Mouse (Mus musculus) E14TG2a.4 (cell line): ENCODE results near the gene Skil.

Experiments
- H3K27me3 ChIP-seq: 2 replicates; pipeline ENCODE4 v1.6.1; 2014; ENCODE audit warnings: low read length, control low read depth; ENCODE audit not compliant: insufficient read depth
- H3K36me3 ChIP-seq: 2 replicates; pipeline ENCODE4 v1.6.1; 2014; ENCODE audit warnings: low read length, control low read depth; ENCODE audit not compliant: insufficient read depth
- H3K4me1 ChIP-seq: replicated peaks from 2 replicates; pipeline ENCODE4 v1.6.1; 2014; ENCODE audit warnings: low read depth, low read length, control low read depth
- H3K4me3 ChIP-seq: replicated peaks from 2 replicates; pipeline ENCODE4 v1.5.1; 2014; ENCODE audit warnings: mild to moderate bottlenecking, low read length
- H3K9me3 ChIP-seq: 2 replicates; pipeline ENCODE4 v1.6.1; 2014; ENCODE audit warnings: low read length, control low read depth
- CTCF ChIP-seq: conservative IDR thresholded peaks from 2 replicates; pipeline ENCODE4 v1.5.1; 2014; ENCODE audit warnings: low read length
- NANOG ChIP-seq: IDR thresholded peaks from 2 replicates; pipeline ENCODE4 v1.6.1; 2014; ENCODE audit warnings: borderline replicate concordance, low read length, mixed read lengths
- POU5F1 ChIP-seq: IDR thresholded peaks from 2 replicates; pipeline ENCODE4 v1.6.1; 2014; ENCODE audit warnings: low read length, borderline replicate concordance

Skil gene

GRCm38 (mm10) chr3:31089956-31090355 is 4.9 kb upstream of the Skil start:
- Histone ChIP-seq H3K9me3 (no peaks in the 10 kb centered on the region), H3K4me3 (peak overlapping the region; percentile 33; the same call in 1 of the 2 replicates), H3K4me1 (peaks cover 77% of the 10 kb centered on the region), H3K36me3 (no peaks in the 10 kb centered on the region), H3K27me3 (no peaks in the 10 kb centered on the region)
- TF ChIP-seq NANOG (no peak), POU5F1 (no peak), CTCF (no peak)

GRCm38 (mm10) chr3:31093196-31093595 is 1.7 kb upstream of the Skil start:
- H3K4me1 ChIP-seq: peaks cover 66% of the 10 kb centered on the region

GRCm38 (mm10) chr3:31093627-31094351 is 1.1 kb upstream of the Skil start:
- H3K27me3 ChIP-seq: no peaks in the 10 kb centered on the region
- TF ChIP-seq NANOG (no peak), POU5F1 (no peak), CTCF (no peak)
- H3K36me3 ChIP-seq: peaks cover 20% of the 10 kb centered on the region
- H3K4me3 ChIP-seq: peak overlapping the region; percentile 79
- H3K9me3 ChIP-seq: no peaks in the 10 kb centered on the region
- peaks cover 66% of the 10 kb centered on the region for H3K4me1 ChIP-seq

More at GRCm38 (mm10) chr3:31093196-31093595, 1.7 kb upstream of the Skil start:
- Histone ChIP-seq H3K9me3 (no peaks in the 10 kb centered on the region), H3K36me3 (peaks cover 14% of the 10 kb centered on the region), H3K4me3 (peak overlapping the region; percentile 79), H3K27me3 (no peaks in the 10 kb centered on the region)
- TF ChIP-seq NANOG (no peak), POU5F1 (no peak), CTCF (no peak)

GRCm38 (mm10) chr3:31095179-31095490 is 277 bp downstream of the Skil start:
- peaks cover 31% of the 10 kb centered on the region for H3K36me3 ChIP-seq
- no peaks in the 10 kb centered on the region for H3K9me3 ChIP-seq
- peaks cover 72% of the 10 kb centered on the region for H3K4me1 ChIP-seq
- H3K27me3 ChIP-seq: no peaks in the 10 kb centered on the region
- H3K4me3 ChIP-seq: peak overlapping the region; percentile 99
- TF ChIP-seq CTCF (no peak), NANOG (no peak), POU5F1 (no peak)

GRCm38 (mm10) chr3:31095491-31096154 is 765 bp downstream of the Skil start:
- no peak for TF ChIP-seq NANOG
- Histone ChIP-seq H3K9me3 (no peaks in the 10 kb centered on the region), H3K4me1 (peaks cover 72% of the 10 kb centered on the region), H3K4me3 (peak overlapping the region; percentile 99), H3K27me3 (no peaks in the 10 kb centered on the region), H3K36me3 (peaks cover 36% of the 10 kb centered on the region)

DNA sequence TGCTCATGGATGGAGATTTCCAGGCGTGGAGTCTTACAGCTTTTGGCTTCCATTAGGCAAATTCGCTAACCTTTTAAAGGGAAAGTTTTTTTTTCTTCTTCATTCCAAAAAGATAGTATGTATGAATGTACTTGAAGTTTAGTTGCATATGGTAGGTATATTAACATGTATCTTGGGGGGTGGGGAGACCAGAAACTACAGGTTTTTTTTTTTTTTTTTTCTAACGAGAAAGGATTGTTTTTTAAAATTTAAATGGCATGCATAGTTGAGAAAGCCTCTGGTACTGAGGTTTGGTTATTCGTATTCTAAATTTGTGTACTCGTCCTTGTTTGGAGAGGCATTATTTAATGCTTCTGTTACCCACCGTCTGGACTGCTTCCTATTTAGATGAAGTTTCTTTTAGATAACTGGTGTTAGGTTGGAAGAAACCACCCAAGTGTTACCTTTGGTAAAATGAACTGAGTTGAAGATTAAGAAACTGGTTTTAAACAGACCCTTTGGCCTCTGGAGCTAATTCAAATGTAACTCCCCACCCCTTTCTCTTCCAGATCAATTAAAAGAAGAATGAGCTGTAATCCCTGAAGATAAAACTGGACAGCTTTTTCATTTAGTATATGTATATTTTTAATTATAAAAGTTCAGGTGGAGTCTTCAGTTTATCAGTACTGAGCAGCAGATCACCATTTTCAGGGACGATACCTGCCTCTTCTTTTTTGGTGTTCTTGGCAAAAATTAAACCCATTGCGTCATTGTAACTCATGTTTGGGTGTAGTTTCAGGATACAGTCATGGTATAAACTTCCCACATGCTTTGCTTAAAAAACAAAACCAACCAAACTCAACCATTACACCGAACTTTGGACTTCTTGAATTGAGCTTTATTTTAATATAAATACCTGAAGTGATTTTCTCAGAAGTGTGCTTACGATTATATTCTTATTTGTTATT is 1.6 kb downstream of the Skil start:
- Histone ChIP-seq H3K9me3 (no peaks in the 10 kb centered on the region), H3K4me1 (peaks cover 72% of the 10 kb centered on the region), H3K27me3 (no peaks in the 10 kb centered on the region), H3K36me3 (peaks cover 44% of the 10 kb centered on the region), H3K4me3 (peak overlapping the region; percentile 99)
- TF ChIP-seq CTCF (no peak), POU5F1 (no peak), NANOG (no peak)

DNA sequence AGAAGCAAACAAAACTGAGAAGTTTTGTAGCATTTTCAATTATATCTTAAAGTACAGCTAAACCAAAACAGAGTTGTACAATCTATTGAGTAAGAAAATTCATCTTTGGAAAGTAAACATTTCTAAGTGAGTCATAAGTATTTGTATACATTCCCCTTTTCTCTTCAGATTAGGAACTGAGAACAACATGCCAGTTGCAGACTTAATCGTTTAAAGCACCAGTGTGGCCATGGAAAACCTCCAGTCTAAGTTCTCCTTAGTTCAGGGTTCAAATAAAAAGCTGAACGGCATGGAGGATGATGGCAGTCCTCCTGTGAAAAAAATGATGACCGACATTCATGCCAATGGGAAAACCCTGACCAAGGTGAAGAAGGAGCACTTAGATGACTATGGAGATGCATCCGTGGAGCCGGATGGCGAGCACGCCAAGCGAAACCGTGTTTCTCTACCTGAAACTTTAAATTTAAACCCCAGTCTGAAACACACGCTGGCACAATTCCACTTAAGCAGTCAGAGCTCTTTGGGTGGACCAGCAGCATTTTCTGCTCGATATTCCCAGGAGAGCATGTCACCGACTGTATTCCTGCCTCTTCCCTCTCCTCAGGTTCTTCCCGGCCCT is 2.4 kb downstream of the Skil start:
- Histone ChIP-seq H3K9me3 (no peaks in the 10 kb centered on the region), H3K4me1 (peaks cover 72% of the 10 kb centered on the region), H3K36me3 (peaks cover 52% of the 10 kb centered on the region), H3K4me3 (peak overlapping the region; percentile 99), H3K27me3 (no peaks in the 10 kb centered on the region)
- TF ChIP-seq NANOG (no peak), POU5F1 (no peak), CTCF (no peak)

- Histone ChIP-seq H3K4me3 (peak overlapping the region; percentile 99), H3K4me1 (peaks cover 72% of the 10 kb centered on the region), H3K9me3 (no peaks in the 10 kb centered on the region), H3K36me3 (peaks cover 59% of the 10 kb centered on the region), H3K27me3 (no peaks in the 10 kb centered on the region)
- no peak for TF ChIP-seq NANOG
- no peak for TF ChIP-seq CTCF
- no peak for TF ChIP-seq POU5F1
Measured at GRCm38 (mm10) chr3:31097976-31098375, 3.1 kb downstream of the Skil start.
